Mouse (Mus musculus) MEL (cell line): ENCODE results near the gene Tceal5. TPM values are rescaled to one million over a fixed set of nuclear protein-coding genes. Genes with fewer than 3 reads are reported as not detected.

ENCODE experiments used
- DNase-seq: peaks from one replicate; pipeline ENCODE4 v3.0.0; 2011; ENCODE audit warnings: low read depth, low spot score
- H3K27ac ChIP-seq: 2 replicates; pipeline ENCODE4 v1.5.1; 2012; ENCODE audit warnings: low read depth, mild to moderate bottlenecking, control low read depth, low read length, moderate library complexity; ENCODE audit not compliant: control insufficient read depth
- H3K27me3 ChIP-seq, 2 experiments: fragments of 150-350 bp in 1 of 2; sonication (generic) in 1 of 2; 2 replicates each; pipeline ENCODE4 v1.6.1; 2012; ENCODE audit warnings: low read length in 2 of 2, mild to moderate bottlenecking in 2 of 2, improper control_type of control experiment in 1 of 2, moderate library complexity in 1 of 2; ENCODE audit not compliant: insufficient read depth in 2 of 2, control insufficient read depth in 1 of 2
- H3K36me3 ChIP-seq, 2 experiments: 2 replicates each; pipeline ENCODE4 v1.6.1; 2012 to 2014; ENCODE audit warnings: low read length in 2 of 2, improper control_type of control experiment in 1 of 2, inconsistent platforms in 1 of 2, mild to moderate bottlenecking in 1 of 2; ENCODE audit not compliant: insufficient read depth in 2 of 2, control insufficient read depth in 1 of 2
- H3K4me1 ChIP-seq, 2 experiments: fragments of 150-350 bp in 1 of 2; sonication (generic) in 1 of 2; 2 replicates each; pipeline ENCODE4 v1.6.1; 2012; ENCODE audit warnings: low read length in 2 of 2, improper control_type of control experiment in 1 of 2, mild to moderate bottlenecking in 1 of 2; ENCODE audit not compliant: insufficient read depth in 2 of 2, control insufficient read depth in 1 of 2
- H3K4me3 ChIP-seq, 2 experiments: fragments of 150-350 bp in 1 of 2; sonication (generic) in 1 of 2; 2 replicates each; pipeline ENCODE4 v1.5.1; 2012; ENCODE audit warnings: low read depth in 2 of 2, low read length in 2 of 2, mild to moderate bottlenecking in 2 of 2, moderate library complexity in 2 of 2, control low read depth in 1 of 2, improper control_type of control experiment in 1 of 2; ENCODE audit not compliant: control insufficient read depth in 1 of 2, insufficient read depth in 1 of 2
- H3K79me2 ChIP-seq: 2 replicates; pipeline ENCODE4 v1.6.1; 2012; ENCODE audit warnings: mild to moderate bottlenecking, low read length, moderate library complexity; ENCODE audit not compliant: control insufficient read depth, poor library complexity, insufficient read depth
- H3K9ac ChIP-seq: 2 replicates; pipeline ENCODE4 v1.6.1; 2012; ENCODE audit warnings: low read depth, mild to moderate bottlenecking, control low read depth, low read length, moderate library complexity; ENCODE audit not compliant: control insufficient read depth, poor library complexity, severe bottlenecking
- H3K9me3 ChIP-seq: fragments of 150-350 bp; sonication (generic); replicated peaks from 2 replicates; pipeline ENCODE4 v1.6.1; 2012; ENCODE audit warnings: mild to moderate bottlenecking, low read length, improper control_type of control experiment, moderate library complexity; ENCODE audit not compliant: insufficient read depth
- CHD1 ChIP-seq: IDR thresholded peaks from 2 replicates; pipeline ENCODE4 v1.6.1; 2012; ENCODE audit warnings: low read depth, mild to moderate bottlenecking, inconsistent platforms, low read length, improper control_type of control experiment
- CHD2 ChIP-seq: IDR thresholded peaks from 2 replicates; pipeline ENCODE4 v1.6.1; 2011; ENCODE audit warnings: low read length, improper control_type of control experiment
- CTCF ChIP-seq, 3 experiments: IDR thresholded peaks in 2 of 3; conservative IDR thresholded peaks in 1 of 3; 2 replicates each; pipeline ENCODE4 v1.5.1; 2011 to 2012; ENCODE audit warnings: low read length in 3 of 3, low read depth in 2 of 3, mild to moderate bottlenecking in 2 of 3, improper control_type of control experiment in 1 of 3, inconsistent platforms in 1 of 3, mixed read lengths in 1 of 3, moderate library complexity in 1 of 3; ENCODE audit not compliant: control insufficient read depth in 1 of 3, insufficient read depth in 1 of 3, poor library complexity in 1 of 3, severe bottlenecking in 1 of 3
- E2F4 ChIP-seq: IDR thresholded peaks from 2 replicates; pipeline ENCODE4 v1.6.1; 2011; ENCODE audit warnings: low read depth, low read length, improper control_type of control experiment, borderline replicate concordance
- ELF1 ChIP-seq: IDR thresholded peaks from 2 replicates; pipeline ENCODE4 v1.6.1; 2014; ENCODE audit warnings: low read depth, mild to moderate bottlenecking, inconsistent platforms, low read length, improper control_type of control experiment, moderate library complexity
- GATA1 ChIP-seq: IDR thresholded peaks from 2 replicates; pipeline ENCODE4 v1.6.1; 2011; ENCODE audit warnings: low read depth, low read length, improper control_type of control experiment
- JUND ChIP-seq: IDR thresholded peaks from 2 replicates; pipeline ENCODE4 v1.6.1; 2011; ENCODE audit warnings: low read depth, mild to moderate bottlenecking, improper control_type of control experiment, low read length
- KAT2A ChIP-seq: conservative IDR thresholded peaks from 2 replicates; pipeline ENCODE4 v1.6.1; 2012; ENCODE audit warnings: low read depth, low read length, improper control_type of control experiment, inconsistent platforms
- MAFK ChIP-seq: IDR thresholded peaks from 2 replicates; pipeline ENCODE4 v1.6.1; 2011; ENCODE audit warnings: low read depth, mild to moderate bottlenecking, low read length, improper control_type of control experiment, borderline replicate concordance
- MXI1 ChIP-seq: IDR thresholded peaks from 2 replicates; pipeline ENCODE4 v1.6.1; 2011; ENCODE audit warnings: mild to moderate bottlenecking, low read depth, low read length, improper control_type of control experiment
- MYB ChIP-seq: IDR thresholded peaks from 2 replicates; pipeline ENCODE4 v1.6.1; 2011; ENCODE audit warnings: mild to moderate bottlenecking, low read depth, low read length, improper control_type of control experiment
- MYC ChIP-seq: IDR thresholded peaks from 2 replicates; pipeline ENCODE4 v1.6.1; 2011; ENCODE audit warnings: low read depth, mild to moderate bottlenecking, low read length, improper control_type of control experiment, moderate library complexity
- NRF1 ChIP-seq: IDR thresholded peaks from 2 replicates; pipeline ENCODE4 v1.6.1; 2014; ENCODE audit warnings: low read depth, mild to moderate bottlenecking, inconsistent platforms, low read length, improper control_type of control experiment, moderate library complexity; ENCODE audit not compliant: poor library complexity, insufficient read depth, severe bottlenecking
- POLR2AphosphoS2 ChIP-seq: IDR thresholded peaks from 2 replicates; pipeline ENCODE4 v1.6.1; 2011; ENCODE audit warnings: low read length, improper control_type of control experiment
- POLR2AphosphoS5 ChIP-seq: IDR thresholded peaks from 2 replicates; pipeline ENCODE4 v1.6.1; 2012; ENCODE audit warnings: low read depth, borderline replicate concordance, mild to moderate bottlenecking, inconsistent platforms, low read length, moderate library complexity, mixed read lengths
- SIN3A ChIP-seq: IDR thresholded peaks from 2 replicates; pipeline ENCODE4 v1.6.1; 2012; ENCODE audit warnings: low read length, improper control_type of control experiment, inconsistent platforms
- SMC3 ChIP-seq: IDR thresholded peaks from 2 replicates; pipeline ENCODE4 v1.6.1; 2011; ENCODE audit warnings: low read depth, low read length, improper control_type of control experiment
- TAL1 ChIP-seq: IDR thresholded peaks from 2 replicates; pipeline ENCODE4 v1.6.1; 2012; ENCODE audit warnings: mild to moderate bottlenecking, inconsistent platforms, low read length, moderate library complexity, mixed read lengths
- ZC3H11A ChIP-seq: IDR thresholded peaks from 2 replicates; pipeline ENCODE4 v1.6.1; 2012; ENCODE audit warnings: low read depth, mild to moderate bottlenecking, inconsistent platforms, low read length, improper control_type of control experiment
- ZMIZ1 ChIP-seq: IDR thresholded peaks from 2 replicates; pipeline ENCODE4 v1.6.1; 2012; ENCODE audit warnings: low read depth, mild to moderate bottlenecking, inconsistent platforms, low read length, improper control_type of control experiment, moderate library complexity
- ZNF384 ChIP-seq: IDR thresholded peaks from 2 replicates; pipeline ENCODE4 v1.6.1; 2012; ENCODE audit warnings: low read depth, mild to moderate bottlenecking, inconsistent platforms, low read length, improper control_type of control experiment
- polyA plus RNA-seq, 2 experiments: library from polyadenylated mRNA; stranded (reverse) in 1 of 2; unstranded in 1 of 2; fragments of >175 nt in 1 of 2; fragments of >200 nt in 1 of 2; gene quantifications; 2 replicates each; pipeline versions ENCODE4 v1.2.1 to v1.2.4; 2012; ENCODE audit warnings: low replicate concordance in 2 of 2, low read depth in 1 of 2; ENCODE audit not compliant: insufficient read length in 2 of 2, insufficient read depth in 1 of 2, missing spikeins in 1 of 2
- total RNA-seq: library from RNA; depleted of rRNA; stranded (reverse); fragments of 300-350 nt; gene quantifications from 2 replicates; pipeline ENCODE4 v1.2.3, GENCODE M21; 2012

Tceal5 gene
- total and polyA plus RNA-seq, 3 experiments = not detected

DNA sequence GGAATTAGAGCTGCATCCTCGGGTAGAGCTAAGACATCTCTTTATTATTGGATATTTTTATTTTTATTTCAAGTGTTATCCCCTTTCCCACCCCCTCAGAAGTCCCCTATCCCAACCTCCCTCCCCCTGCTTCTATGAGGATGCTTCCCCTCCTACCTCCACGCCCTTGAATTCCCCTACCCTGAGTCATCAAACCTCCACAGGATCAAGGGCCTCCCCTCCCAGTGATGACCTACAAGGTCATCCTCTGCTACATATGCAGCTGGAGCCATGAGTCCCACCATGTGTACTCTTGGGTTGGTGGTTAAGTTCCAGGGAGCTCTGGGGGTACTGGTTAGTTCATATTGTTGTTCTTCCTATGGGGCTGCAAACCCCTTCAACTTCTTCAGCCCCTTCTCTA is 9.7 kb upstream of the Tceal5 start:
- peaks cover 0 to 7% of the 10 kb centered on the region in 2 experiments; a peak in 2 of 4 replicates for H3K27me3 ChIP-seq
- H3K4me3 ChIP-seq = no peak overlapping the region
- TF ChIP-seq ELF1 (no peak), E2F4 (no peak), MAFK (no peak), MXI1 (no peak), SIN3A (no peak), SMC3 (no peak), POLR2AphosphoS2 (no peak), NRF1 (no peak)
- H3K9ac ChIP-seq = no peak overlapping the region
- H3K27ac ChIP-seq = no peak overlapping the region
- no peaks in the 10 kb centered on the region for H3K36me3 ChIP-seq
- no peaks in the 10 kb centered on the region for H3K4me1 ChIP-seq
- no peak for DNase-seq
- no peaks in the 10 kb centered on the region for H3K9me3 ChIP-seq
- H3K79me2 ChIP-seq = no peaks in the 10 kb centered on the region

DNA sequence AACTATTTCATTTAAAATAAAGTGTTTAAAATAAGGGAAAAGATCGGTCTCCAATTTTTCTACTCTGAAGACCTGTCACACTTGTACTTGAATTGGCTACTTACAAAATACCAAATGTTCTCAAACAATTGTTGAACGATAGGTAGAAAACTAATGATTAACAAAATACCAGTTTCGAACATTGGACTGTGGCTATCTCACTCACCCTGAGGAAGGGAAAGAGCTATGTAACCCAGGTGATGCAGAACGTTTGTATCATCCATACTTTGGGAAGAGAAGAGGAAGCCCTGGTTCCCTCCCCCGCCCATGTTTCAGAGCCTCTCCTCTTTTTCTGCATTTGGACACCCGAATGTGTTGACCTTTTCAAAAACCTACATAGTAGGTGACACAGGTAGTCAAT is 730 bp upstream of the Tceal5 start:
- no peak overlapping the region for H3K9ac ChIP-seq
- peaks cover 3 to 4% of the 10 kb centered on the region in 2 experiments for H3K27me3 ChIP-seq
- no peaks in the 10 kb centered on the region for H3K4me1 ChIP-seq
- no peaks in the 10 kb centered on the region for H3K36me3 ChIP-seq
- no peak overlapping the region for H3K27ac ChIP-seq
- H3K9me3 ChIP-seq = no peaks in the 10 kb centered on the region
- H3K79me2 ChIP-seq = no peaks in the 10 kb centered on the region
- DNase-seq = no peak
- H3K4me3 ChIP-seq = no peak overlapping the region
- TF ChIP-seq KAT2A = no peak
- TF ChIP-seq MAFK = no peak
- no peak for TF ChIP-seq GATA1
- no peak for TF ChIP-seq MYB
- TF ChIP-seq CHD2 = no peak
- TF ChIP-seq ZNF384 = no peak
- no peak for TF ChIP-seq TAL1
- TF ChIP-seq CHD1 = no peak

DNA sequence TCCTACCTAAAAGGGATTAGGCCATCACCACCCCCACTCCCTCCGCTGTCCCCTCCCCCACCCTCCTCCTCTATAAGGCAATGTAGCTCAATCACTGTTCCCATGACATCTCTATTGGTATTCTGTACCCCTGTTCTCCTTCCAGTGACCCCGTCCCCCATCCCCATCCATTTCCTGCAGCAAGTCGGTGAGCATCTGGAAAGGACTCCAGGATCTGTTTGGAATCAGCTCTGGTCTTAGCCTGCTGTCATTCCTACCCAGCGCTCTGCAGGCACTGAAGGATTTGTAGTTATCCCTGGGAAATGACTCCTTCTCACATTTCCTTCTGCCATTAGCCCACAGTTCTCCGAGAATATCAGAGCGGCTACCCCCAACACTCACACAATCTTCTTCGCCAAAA is 419 bp downstream of the Tceal5 start:
- Histone ChIP-seq H3K27ac (no peak overlapping the region), H3K36me3 (no peaks in the 10 kb centered on the region), H3K27me3 (peaks cover 2 to 3% of the 10 kb centered on the region in 2 experiments; a peak in 2 of 4 replicates), H3K79me2 (no peaks in the 10 kb centered on the region), H3K9ac (no peak overlapping the region), H3K4me3 (no peak overlapping the region), H3K9me3 (no peaks in the 10 kb centered on the region), H3K4me1 (no peaks in the 10 kb centered on the region)
- no peak for TF ChIP-seq JUND
- TF ChIP-seq SIN3A = no peak
- no peak for TF ChIP-seq MAFK
- TF ChIP-seq ZMIZ1 = no peak
- no peak for TF ChIP-seq MYC
- TF ChIP-seq CTCF (IDR thresholded peaks at IDR 0.05 in 2 of 3, conservative IDR thresholded peaks at IDR 0.05 in 1 of 3; ENCODE audit: control insufficient read depth in 1 of 3, insufficient read depth in 1 of 3, low read depth in 2 of 3, low read length in 3 of 3, poor library complexity in 1 of 3, severe bottlenecking in 1 of 3) = no peak
- no peak for TF ChIP-seq ZC3H11A
- TF ChIP-seq POLR2AphosphoS5 = no peak
- TF ChIP-seq ELF1 = no peak
- no peak for TF ChIP-seq KAT2A
- DNase-seq = no peak
